Mouse (Mus musculus) erythroblast, embryonic 14.5 days (primary cell): ENCODE data around the gene Dcaf5.

Source experiments
- GATA1 ChIP-seq: IDR thresholded peaks from 2 replicates; pipeline ENCODE4 v1.6.1; 2012; ENCODE audit warnings: low read length, inconsistent platforms, mixed read lengths
- TAL1 ChIP-seq: IDR thresholded peaks from 3 replicates; pipeline ENCODE4 v1.6.1; 2012; ENCODE audit warnings: low read length, inconsistent platforms, mixed read lengths

DNA sequence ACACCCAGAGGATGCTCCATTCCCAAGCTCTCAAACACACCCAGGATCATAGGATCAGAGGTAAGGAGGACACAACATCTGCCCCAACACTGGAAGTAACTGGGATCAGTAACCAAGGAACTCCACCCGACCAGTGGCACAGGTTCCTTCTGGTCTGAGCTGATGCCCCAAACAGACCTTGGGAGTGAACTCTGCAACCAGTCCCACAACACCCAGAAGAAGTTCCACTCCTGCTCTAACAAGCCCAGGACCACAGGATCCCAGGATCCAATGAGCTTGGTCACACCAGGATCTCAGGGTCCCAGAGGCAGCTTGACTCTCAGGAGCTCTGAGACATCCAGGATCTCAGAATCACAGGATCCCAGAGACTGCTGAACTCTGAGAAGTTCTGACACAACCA is 17.1 kb upstream of the Dcaf5 start:
- TF ChIP-seq TAL1 (no peak), GATA1 (no peak)
